Mouse (Mus musculus) liver, adult 2 months (tissue): ENCODE measurements around the gene Rpl18.

Source experiments
- CTCF ChIP-seq: fragments of 200-500 bp; IDR thresholded peaks from 2 replicates; pipeline ENCODE4 v1.5.1; 2011; ENCODE audit warnings: low read depth, low read length, control low read depth
- POLR2A ChIP-seq: fragments of 200-500 bp; IDR thresholded peaks from 2 replicates; pipeline ENCODE4 v1.6.1; 2011; ENCODE audit warnings: low read length, control low read depth; ENCODE audit not compliant: insufficient read depth; ENCODE audit errors: extremely low read depth

DNA sequence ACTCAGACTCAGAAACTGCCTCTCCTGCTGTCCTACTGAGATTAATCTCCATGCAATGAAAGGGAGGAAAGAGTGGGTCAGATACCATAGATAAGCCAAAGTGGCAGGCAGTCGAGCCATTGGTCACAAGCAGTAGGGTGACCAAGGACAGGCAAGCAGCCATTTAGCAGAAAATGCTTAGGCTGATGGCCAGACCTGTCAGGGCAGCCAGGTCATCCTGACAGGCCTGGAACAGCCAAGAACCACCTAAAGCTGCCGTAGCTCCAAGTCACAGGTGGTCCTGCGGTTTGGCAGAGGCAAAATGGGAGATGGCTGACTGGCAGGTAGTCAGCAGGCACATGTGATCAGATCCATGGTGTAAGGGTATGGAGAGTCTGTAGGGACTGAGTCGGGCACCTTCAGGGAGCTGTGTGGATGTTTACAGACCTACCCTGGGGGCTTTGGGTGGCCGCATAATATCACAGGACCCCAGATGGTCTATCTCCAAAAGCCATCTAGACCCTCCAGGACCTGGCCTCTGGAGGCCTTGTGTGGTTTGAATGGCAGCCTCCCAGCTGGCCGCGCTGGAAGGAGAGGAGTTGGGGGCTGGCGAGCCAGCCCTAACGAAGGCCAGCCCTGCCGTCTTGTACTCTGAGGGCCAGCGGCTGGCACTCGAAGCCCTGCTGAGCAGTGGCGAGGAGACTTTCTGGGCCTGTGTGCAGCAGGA is 6.5 kb downstream of the Rpl18 start:
- TF ChIP-seq POLR2A (no peak), CTCF (no peak)
